Mouse (Mus musculus) T-helper 17 cell (primary cell): ENCODE results near the gene Pdcd5.

ENCODE experiments used
- in situ Hi-C, 2 experiments: fragments of 300-600 bp; cut with MboI, MseI; formaldehyde crosslinking; loops; 1 replicate in 1 of 2; 2 replicates in 1 of 2; pipeline ENCODE4 v1.15.1; 2025; ENCODE audit warnings: high pct_unique_total_duplicates in 2 of 2

Pdcd5 gene

GRCm38 (mm10) chr7:35648239-35649069 is 1.1 kb upstream of the Pdcd5 start:
- in situ Hi-C loops = loop anchor here (10.0 kb wide), 2 partner anchors 1254 to 1404 kb away; partner anchors contain the start of gene Lsm14a (in 1 of the 2)

- in situ Hi-C loops = loop anchor here (10.0 kb wide), 2 partner anchors 1252 to 1402 kb away; partner anchors contain the start of gene Lsm14a (in 1 of the 2)
These were observed 822 bp downstream of the Pdcd5 start for GRCm38 (mm10) chr7:35646317-35647081.

GRCm38 (mm10) chr7:35640072-35640471 is 7.2 kb downstream of the Pdcd5 start:
- in situ Hi-C loops = loop anchor here (10.0 kb wide), 2 partner anchors 1245 to 1395 kb away; partner anchors contain the start of gene Lsm14a (in 1 of the 2)

GRCm38 (mm10) chr7:35636874-35637273 is 10.4 kb downstream of the Pdcd5 start:
- in situ Hi-C loops = no loop called here

GRCm38 (mm10) chr7:35636229-35636628 is 11.1 kb downstream of the Pdcd5 start:
- in situ Hi-C loops = no loop called here

- in situ Hi-C loops = no loop called here
These were observed 18.8 kb downstream of the Pdcd5 start for GRCm38 (mm10) chr7:35628496-35628895.

GRCm38 (mm10) chr7:35627371-35627770 is 19.9 kb downstream of the Pdcd5 start:
- in situ Hi-C loops = no loop called here

- in situ Hi-C loops = no loop called here
These were observed 21.3 kb downstream of the Pdcd5 start for GRCm38 (mm10) chr7:35626038-35626437.

- in situ Hi-C loops = no loop called here
These were observed 24.7 kb downstream of the Pdcd5 start for GRCm38 (mm10) chr7:35622626-35623025.

GRCm38 (mm10) chr7:35617513-35617912 is 29.8 kb downstream of the Pdcd5 start:
- in situ Hi-C loops = no loop called here

- in situ Hi-C loops = no loop called here
These were observed 38.1 kb downstream of the Pdcd5 start for GRCm38 (mm10) chr7:35609245-35609644.

- in situ Hi-C loops = no loop called here
These were observed 40.5 kb downstream of the Pdcd5 start for GRCm38 (mm10) chr7:35606816-35607215.

- in situ Hi-C loops = no loop called here
These were observed 44.6 kb downstream of the Pdcd5 start for GRCm38 (mm10) chr7:35602766-35603165.

- in situ Hi-C loops = no loop called here
These were observed 46.2 kb downstream of the Pdcd5 start for GRCm38 (mm10) chr7:35601106-35601505.

GRCm38 (mm10) chr7:35600031-35600430 is 47.3 kb downstream of the Pdcd5 start:
- in situ Hi-C loops = no loop called here

GRCm38 (mm10) chr7:35599492-35599891 is 47.8 kb downstream of the Pdcd5 start:
- in situ Hi-C loops = no loop called here

- in situ Hi-C loops = no loop called here
These were observed 53.0 kb downstream of the Pdcd5 start for GRCm38 (mm10) chr7:35594311-35594710.
